20 mouse cellular contexts compared by ENCODE assay signal in genomic region chr10:43463227-43463626, GRCm38 (mm10). TPM values are rescaled to one million over a fixed set of nuclear protein-coding genes. Genes with fewer than 3 reads are reported as not detected.
DNase-seq lines count a peak whose midpoint lies in the region; ATAC-seq and TF ChIP-seq lines count a peak whose summit lies in the region.
"Had no signal": no experiment of that assay in that cellular context is flagged by ENCODE, and none has a peak within 500 bp of the region (broad histone marks: within the 10 kb centered on the region; RNA-seq: fewer than 3 reads in every experiment).

No protein-coding gene starts in this region.

- no peak for TF ChIP-seq CTCF in hindbrain, postnatal 0 days (IDR thresholded peaks at IDR 0.05; ENCODE audit: low read depth)

- DNase-seq in kidney, adult 18-20 months = no peak
- peak; percentile 89 for DNase-seq in yolk sac, embryonic 10.5 days (ENCODE audit: low spot score)
- no peak for DNase-seq in layer of hippocampus, postnatal 25 days (ENCODE audit: extremely low spot score in 1 of 2, low spot score in 1 of 2)
- no peak for DNase-seq in gastrocnemius, postnatal 36 days
- no peak for DNase-seq in hindbrain, postnatal 0 days (ENCODE audit: low spot score)
- DNase-seq: adrenal gland, adult 2 months; cerebellum, adult 9-10 months; gastrocnemius, postnatal 10 days; heart, adult 2 months; lung, postnatal 4 days; thymus, adult 18-20 months; thymus, postnatal 4 days had no signal

- H3K4me3 ChIP-seq in kidney, embryonic 16.5 days (ENCODE audit: low read length) = no peak overlapping the region
- H3K4me3 ChIP-seq in intestine, embryonic 16.5 days (ENCODE audit: low read length) = no peak overlapping the region
- H3K4me3 ChIP-seq in liver, embryonic 15.5 days (replicated peaks) = no peak overlapping the region
- no peak overlapping the region for H3K4me3 ChIP-seq in hindbrain, postnatal 0 days (ENCODE audit: low read length)
- H3K4me3 ChIP-seq: embryonic facial prominence, embryonic 10.5 days; forebrain, embryonic 12.5 days; heart, adult 2 months; heart, embryonic 15.5 days; limb, embryonic 12.5 days; lung, embryonic 15.5 days had no signal

- no peak overlapping the region for H3K4me2 ChIP-seq in kidney, embryonic 16.5 days (replicated peaks; ENCODE audit: low read depth, low read length)
- H3K4me2 ChIP-seq in intestine, embryonic 16.5 days (ENCODE audit: low read depth, low read length) = no peak overlapping the region
- H3K4me2 ChIP-seq in liver, embryonic 15.5 days = no peak overlapping the region
- H3K4me2 ChIP-seq in hindbrain, postnatal 0 days (ENCODE audit: low read depth, low read length) = no peak overlapping the region
- H3K4me2 ChIP-seq: forebrain, embryonic 12.5 days; heart, embryonic 15.5 days; limb, embryonic 12.5 days; lung, embryonic 15.5 days had no signal

- H3K27ac ChIP-seq in kidney, embryonic 16.5 days (ENCODE audit: low read length) = peak overlapping the region; percentile 68
- peak overlapping the region; percentile 72 for H3K27ac ChIP-seq in intestine, embryonic 16.5 days (ENCODE audit: low read length)
- peak overlapping the region; percentile 24; the same call in 1 of the 2 replicates for H3K27ac ChIP-seq in liver, embryonic 15.5 days (replicated peaks)
- H3K27ac ChIP-seq in hindbrain, postnatal 0 days = no peak overlapping the region
- H3K27ac ChIP-seq: embryonic facial prominence, embryonic 10.5 days; forebrain, embryonic 12.5 days; heart, adult 2 months; heart, embryonic 15.5 days; limb, embryonic 12.5 days; lung, embryonic 15.5 days had no signal

- intact Hi-C loops in gastrocnemius, postnatal 36 days (cut with DNase I) = no loop called here

- no peaks in the 10 kb centered on the region for H3K9me3 ChIP-seq in kidney, embryonic 16.5 days (ENCODE audit: low read length)
- H3K9me3 ChIP-seq in intestine, embryonic 16.5 days (ENCODE audit: control insufficient read depth, low read length) = no peaks in the 10 kb centered on the region
- no peaks in the 10 kb centered on the region for H3K9me3 ChIP-seq in liver, embryonic 15.5 days (replicated peaks)
- no peaks in the 10 kb centered on the region for H3K9me3 ChIP-seq in hindbrain, postnatal 0 days (ENCODE audit: low read length)
- H3K9me3 ChIP-seq: embryonic facial prominence, embryonic 10.5 days; forebrain, embryonic 12.5 days; heart, embryonic 15.5 days; limb, embryonic 12.5 days; lung, embryonic 15.5 days had no signal

- H3K27me3 ChIP-seq in kidney, embryonic 16.5 days (ENCODE audit: insufficient read depth, low read length) = no peaks in the 10 kb centered on the region
- no peaks in the 10 kb centered on the region for H3K27me3 ChIP-seq in intestine, embryonic 16.5 days (replicated peaks; ENCODE audit: control insufficient read depth, insufficient read depth, low read length)
- no peaks in the 10 kb centered on the region for H3K27me3 ChIP-seq in liver, embryonic 15.5 days
- H3K27me3 ChIP-seq in hindbrain, postnatal 0 days (ENCODE audit: insufficient read depth, low read length) = no peaks in the 10 kb centered on the region
- H3K27me3 ChIP-seq: forebrain, embryonic 12.5 days; heart, embryonic 15.5 days; limb, embryonic 12.5 days; lung, embryonic 15.5 days had no signal

- peak; percentile 74 for ATAC-seq in kidney, embryonic 16.5 days (ENCODE audit: low FRiP score, low TSS enrichment)
- ATAC-seq in intestine, embryonic 16.5 days = peak; percentile 57
- peak; percentile 58; the same call in 1 of the 2 replicates for ATAC-seq in liver, embryonic 15.5 days (ENCODE audit: insufficient read depth)
- no peak for ATAC-seq in hindbrain, postnatal 0 days

- H3K36me3 ChIP-seq in kidney, embryonic 16.5 days (ENCODE audit: insufficient read depth, low read length) = no peaks in the 10 kb centered on the region
- H3K36me3 ChIP-seq in intestine, embryonic 16.5 days (ENCODE audit: control insufficient read depth, insufficient read depth, low read length) = no peaks in the 10 kb centered on the region
- H3K36me3 ChIP-seq in liver, embryonic 15.5 days (replicated peaks) = no peaks in the 10 kb centered on the region
- no peaks in the 10 kb centered on the region for H3K36me3 ChIP-seq in hindbrain, postnatal 0 days (ENCODE audit: insufficient read depth, low read length)
- H3K36me3 ChIP-seq: embryonic facial prominence, embryonic 10.5 days; forebrain, embryonic 12.5 days; heart, embryonic 15.5 days; limb, embryonic 12.5 days; lung, embryonic 15.5 days had no signal

- no peaks in the 10 kb centered on the region; the same call in 1 of the 2 replicates for H3K4me1 ChIP-seq in kidney, embryonic 16.5 days (ENCODE audit: insufficient read depth, low read length)
- H3K4me1 ChIP-seq in intestine, embryonic 16.5 days (ENCODE audit: control insufficient read depth, insufficient read depth, low read length) = peaks cover 3% of the 10 kb centered on the region; the same call in 1 of the 2 replicates
- peaks cover 8% of the 10 kb centered on the region for H3K4me1 ChIP-seq in liver, embryonic 15.5 days (replicated peaks)
- no peaks in the 10 kb centered on the region for H3K4me1 ChIP-seq in hindbrain, postnatal 0 days (ENCODE audit: insufficient read depth, low read length)
- H3K4me1 ChIP-seq: forebrain, embryonic 12.5 days; heart, embryonic 15.5 days had no signal

- WGBS in kidney, embryonic 16.5 days = 41% methylated on average over 3 of the region's 3 CpGs
- 45% methylated on average over 3 of the region's 3 CpGs for WGBS in intestine, embryonic 16.5 days
- WGBS in liver, embryonic 15.5 days (ENCODE audit: insufficient replicate concordance) = 47% methylated on average over 3 of the region's 3 CpGs
- WGBS in hindbrain, postnatal 0 days = 85% methylated on average over 3 of the region's 3 CpGs

- no peak overlapping the region for H3K9ac ChIP-seq in kidney, embryonic 16.5 days (replicated peaks; ENCODE audit: low read length)
- H3K9ac ChIP-seq in intestine, embryonic 16.5 days (ENCODE audit: low read depth, low read length) = no peak overlapping the region
- H3K9ac ChIP-seq in liver, embryonic 15.5 days = no peak overlapping the region
- no peak overlapping the region for H3K9ac ChIP-seq in hindbrain, postnatal 0 days (replicated peaks; ENCODE audit: low read length)
- H3K9ac ChIP-seq: forebrain, embryonic 12.5 days; heart, embryonic 15.5 days; limb, embryonic 12.5 days; lung, embryonic 15.5 days had no signal

RNA-seq across cellular contexts. Expression of gene Bend3, which starts 15.4 kb away (rescaled TPM):
- 4.1 and 6.8 TPM in 2 replicates for polyA plus RNA-seq in kidney, embryonic 16.5 days (2015; fragmentation: Nextera tagmentation; extraction: Ambion mirVana)
- polyA plus RNA-seq in intestine, embryonic 16.5 days (2015; fragmentation: Nextera tagmentation; extraction: Ambion mirVana) = 2.1 and 2.2 TPM in 2 replicates
- polyA plus RNA-seq in liver, embryonic 15.5 days (2015; fragmentation: Nextera tagmentation; extraction: Ambion mirVana) = 1.0 TPM in 2 replicates
- total RNA-seq in layer of hippocampus, postnatal 25 days (2021) = 1 to 10 TPM; 4.9 to 7.7 TPM
- 1 to 10 TPM; 3.6 to 4.9 TPM for total RNA-seq in gastrocnemius, postnatal 36 days (2021)
- total RNA-seq in hindbrain, postnatal 0 days (2014; rRNA removed) = 10.7 and 11.9 TPM in 2 replicates
- polyA plus RNA-seq in hindbrain, postnatal 0 days (2015; fragmentation: Nextera tagmentation; extraction: Ambion mirVana) = 1.5 and 2.2 TPM in 2 replicates
